Mouse (Mus musculus) retina, adult 2 months (tissue): ENCODE measurements around the gene Nol4l.

Experiments used
- DNase-seq: peaks from one replicate; pipeline ENCODE4 v3.0.0-alpha.2; 2012; ENCODE audit warnings: low read depth, low spot score

The Nol4l gene

DNA sequence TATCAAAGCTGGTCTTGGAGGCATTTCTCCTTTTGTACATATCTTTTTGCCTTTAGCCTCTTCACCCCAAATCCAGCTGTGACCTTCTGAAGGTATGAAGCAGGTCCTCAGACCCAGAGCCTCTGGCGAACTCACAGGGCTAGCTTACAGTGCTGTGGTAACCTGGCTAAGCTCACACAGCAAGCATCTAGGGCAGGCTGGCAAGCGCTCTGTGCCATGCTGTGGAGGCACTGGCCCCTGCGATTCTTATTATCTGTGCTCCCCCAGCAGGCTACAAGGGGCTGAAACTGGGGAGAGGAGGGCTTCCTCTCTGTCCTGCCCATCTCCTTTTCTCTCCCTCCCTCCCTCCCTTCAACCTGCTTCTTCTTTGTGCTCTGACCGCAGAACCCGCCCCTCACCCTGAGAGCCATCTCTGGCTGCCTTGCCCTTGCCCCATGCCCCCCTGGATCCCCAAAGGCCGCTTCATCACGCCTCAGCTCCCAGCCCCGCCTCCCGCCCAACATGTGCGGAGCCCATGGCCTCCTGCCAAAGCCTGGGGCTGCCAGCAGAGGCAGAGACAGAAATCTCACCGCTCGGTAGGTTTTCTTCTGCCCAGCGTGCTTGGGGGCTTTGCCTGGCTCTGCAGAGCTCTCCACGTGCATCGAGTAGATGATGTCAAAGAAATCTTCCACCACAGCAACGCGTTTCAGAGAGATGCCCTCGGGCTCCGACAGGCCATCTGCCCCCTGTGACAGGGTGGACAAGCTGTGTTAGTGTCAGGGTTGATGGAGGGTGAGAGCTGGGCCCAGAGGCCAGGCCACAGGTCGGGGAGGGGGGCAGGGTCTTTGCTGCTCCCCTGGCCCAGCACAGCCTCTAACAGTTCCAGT lies 46.4 kb downstream of the Nol4l start:
- DNase-seq, result no peak

DNA sequence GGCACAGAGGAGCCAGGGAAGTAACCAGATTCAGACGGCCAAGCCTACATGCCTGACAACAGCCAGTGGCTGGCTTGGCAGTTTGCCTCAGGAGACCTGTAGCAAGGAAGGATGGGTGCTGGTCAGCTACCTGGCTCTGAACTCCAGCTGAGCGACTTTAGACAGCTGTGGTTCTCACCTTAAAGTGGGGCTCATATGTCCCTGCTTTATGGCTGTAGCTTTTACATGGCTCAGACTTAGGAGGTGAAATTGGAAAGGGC lies 48.0 kb downstream of the Nol4l start:
- DNase-seq, result no peak

DNA sequence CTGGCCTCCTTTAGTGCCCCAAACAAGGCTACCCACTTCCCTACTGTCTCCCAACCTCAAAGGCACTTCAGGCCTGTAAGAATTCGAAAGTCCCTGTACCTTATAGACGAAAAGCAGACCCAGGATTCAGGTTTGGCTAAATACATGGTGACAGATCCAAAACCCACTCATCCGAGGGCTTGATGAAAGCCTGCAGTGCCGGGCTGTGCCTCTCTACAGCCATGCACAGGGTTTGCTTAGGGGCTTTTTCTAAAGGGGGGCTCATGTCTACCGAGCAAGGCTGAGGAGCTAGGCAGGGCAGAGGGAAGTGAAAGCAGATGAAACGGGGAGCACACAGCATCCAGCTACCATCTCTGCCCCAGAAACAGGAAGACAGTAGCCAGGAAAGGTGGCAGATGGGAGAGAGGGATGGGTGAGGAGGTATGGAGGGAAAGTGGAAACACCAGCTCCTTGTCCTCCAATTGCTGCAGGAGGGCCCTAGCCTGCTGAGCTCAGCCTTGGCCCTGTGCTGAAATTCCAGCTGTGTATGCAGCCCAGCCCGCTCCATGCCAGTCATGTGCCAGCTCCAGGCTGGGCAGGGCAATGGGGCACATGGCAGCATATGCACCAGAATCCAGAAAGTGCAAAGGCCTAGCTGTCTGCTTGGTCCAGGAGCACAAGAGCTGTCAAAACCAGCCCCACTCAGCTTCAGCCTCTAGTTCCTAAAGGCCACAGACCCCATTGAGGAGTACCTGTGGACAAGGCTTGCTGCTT lies 48.5 kb downstream of the Nol4l start:
- DNase-seq, result no peak

DNA sequence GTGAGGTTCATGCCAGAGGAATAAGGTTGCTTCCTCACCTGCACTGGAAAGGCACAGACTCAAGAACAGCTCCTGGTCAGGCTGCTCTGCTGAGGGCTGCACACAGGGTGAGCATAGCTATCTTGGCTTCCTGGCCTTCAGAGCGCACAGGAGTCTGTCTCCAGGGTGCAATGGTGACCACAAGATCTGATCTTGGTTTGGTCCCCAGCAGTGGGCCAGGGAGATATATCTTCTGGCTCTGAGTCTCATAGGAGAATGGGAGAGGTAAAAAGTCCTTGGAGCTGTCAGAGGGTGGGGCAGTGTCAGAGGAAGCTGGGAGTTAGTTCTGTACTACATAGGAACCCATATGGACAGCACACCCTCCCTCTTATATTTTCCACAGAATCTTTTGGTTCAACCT lies 50.3 kb downstream of the Nol4l start:
- no peak for DNase-seq

DNA sequence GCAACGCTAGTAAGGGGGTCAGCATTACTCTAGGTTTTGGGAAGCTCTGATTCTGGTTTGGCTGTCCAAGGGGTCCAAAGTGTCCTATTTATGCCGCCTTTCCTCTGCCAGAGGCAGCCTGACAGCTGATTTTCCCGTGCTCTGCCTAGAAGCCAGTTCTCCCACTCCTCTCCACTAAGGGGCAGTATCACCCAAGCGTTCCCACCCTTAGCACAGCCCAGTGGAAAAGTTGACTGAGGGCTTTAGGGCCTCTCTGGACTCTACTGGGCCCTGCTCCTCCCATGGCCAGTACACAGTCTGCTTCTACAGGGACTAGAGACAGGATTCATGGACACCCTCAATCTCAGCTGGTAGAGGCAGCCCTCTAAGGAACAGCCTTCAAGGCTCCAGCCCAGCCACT lies 51.2 kb downstream of the Nol4l start:
- no peak for DNase-seq

DNA sequence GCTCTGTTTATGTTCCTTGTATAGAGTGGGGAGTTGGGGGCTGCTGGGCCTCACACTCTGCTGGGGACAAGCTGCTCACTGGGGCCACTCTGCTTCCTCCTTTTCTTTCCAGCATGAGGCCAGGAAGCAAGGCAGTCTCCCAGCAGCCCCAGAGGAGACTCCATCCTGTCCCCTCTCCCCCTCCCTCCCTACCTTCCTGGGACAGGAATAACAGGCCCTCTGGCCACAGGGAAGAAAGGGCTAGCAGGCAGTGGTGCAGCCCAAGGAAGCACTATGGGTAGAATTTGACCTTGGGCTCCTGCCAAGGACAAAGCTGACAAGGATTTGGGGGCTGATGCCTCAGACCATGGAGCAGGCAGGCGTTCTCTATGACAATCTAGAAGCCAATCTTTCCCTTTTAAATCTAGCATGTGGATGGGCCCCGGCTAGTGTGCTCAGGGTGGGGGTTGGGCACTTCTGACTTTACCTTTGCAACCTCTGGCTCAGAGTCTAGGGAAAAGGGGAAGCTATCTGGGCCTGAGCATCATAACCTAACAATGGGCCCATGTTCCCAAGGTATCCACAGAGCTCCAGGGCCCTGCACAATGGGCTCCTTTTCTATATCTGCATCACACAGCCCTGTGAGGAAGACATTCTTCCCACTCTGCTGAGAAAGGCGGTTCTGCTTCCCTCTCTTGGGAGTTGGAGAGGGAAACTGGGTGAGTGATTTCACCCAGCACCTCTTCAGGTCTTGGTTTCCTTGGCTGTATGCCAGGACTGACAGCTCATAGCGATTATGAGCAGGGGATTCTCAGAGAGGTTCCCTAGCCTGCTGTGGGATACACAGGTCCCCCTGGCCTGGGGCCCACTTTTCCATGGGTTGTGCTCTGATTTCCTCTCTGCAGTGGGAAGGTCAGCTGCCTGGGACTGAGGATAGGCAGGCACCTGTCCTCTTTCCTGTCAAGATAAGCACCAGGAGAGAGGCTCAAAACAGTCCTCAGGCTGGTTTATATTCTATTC lies 54.4 kb downstream of the Nol4l start:
- no peak for DNase-seq

DNA sequence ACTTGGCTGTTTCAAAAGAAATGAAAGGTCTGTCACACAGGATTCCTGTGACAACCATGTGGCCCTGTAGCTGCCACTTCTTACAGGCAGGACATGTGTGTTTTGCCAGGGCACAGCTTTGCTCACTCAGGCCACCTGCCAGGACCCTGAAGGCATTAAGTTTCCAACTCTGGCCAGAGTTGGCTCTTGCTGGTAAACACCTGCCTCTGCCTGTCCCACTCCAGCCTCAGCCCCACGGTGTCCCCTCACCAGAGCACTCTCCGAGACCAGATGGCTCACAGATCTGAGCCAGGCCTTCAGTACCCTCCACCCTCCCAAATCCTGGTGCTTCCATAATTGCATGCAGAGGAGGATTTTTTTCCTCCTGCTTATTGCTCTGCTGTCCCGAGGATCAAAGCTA lies 58.8 kb downstream of the Nol4l start:
- DNase-seq, result no peak

DNA sequence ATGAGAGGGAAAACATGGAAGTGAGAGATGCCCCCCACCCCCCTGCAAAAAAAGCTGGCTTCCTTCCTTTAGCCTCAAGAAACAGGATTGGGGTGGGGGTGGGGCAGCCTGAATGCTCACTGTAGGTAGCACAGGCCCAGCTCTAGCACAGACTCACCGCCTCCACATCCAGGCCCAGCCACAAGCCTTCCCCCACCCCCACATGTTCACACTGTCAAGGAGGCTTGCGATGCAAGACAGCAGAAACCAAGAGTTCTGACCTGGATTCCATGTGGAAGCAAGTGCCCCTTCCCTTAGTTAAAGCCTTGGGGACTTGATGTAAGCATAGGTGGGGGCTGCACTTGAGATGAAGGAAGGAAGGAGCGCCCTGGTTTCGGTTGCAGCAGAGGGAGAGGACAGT lies 60.0 kb downstream of the Nol4l start:
- DNase-seq, result no peak

DNA sequence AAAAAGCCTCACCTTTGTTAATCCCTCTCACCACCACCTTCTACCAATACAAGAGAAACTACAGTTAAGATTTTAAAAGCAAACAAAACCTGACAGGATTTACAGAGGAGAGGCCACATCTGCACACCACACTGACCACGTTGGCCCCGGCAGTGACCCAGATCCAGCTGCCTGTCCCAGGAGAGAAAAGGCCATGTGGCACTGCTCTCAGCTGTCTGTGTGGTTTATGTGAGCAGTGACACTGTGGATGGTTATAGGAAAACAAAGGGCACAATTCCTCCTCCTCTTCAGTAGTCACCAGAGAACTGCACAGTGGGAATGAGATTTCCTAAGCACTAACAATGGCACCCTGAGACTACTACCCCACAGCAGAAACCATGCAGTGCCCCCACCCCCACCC lies 60.5 kb downstream of the Nol4l start:
- DNase-seq, result no peak

DNA sequence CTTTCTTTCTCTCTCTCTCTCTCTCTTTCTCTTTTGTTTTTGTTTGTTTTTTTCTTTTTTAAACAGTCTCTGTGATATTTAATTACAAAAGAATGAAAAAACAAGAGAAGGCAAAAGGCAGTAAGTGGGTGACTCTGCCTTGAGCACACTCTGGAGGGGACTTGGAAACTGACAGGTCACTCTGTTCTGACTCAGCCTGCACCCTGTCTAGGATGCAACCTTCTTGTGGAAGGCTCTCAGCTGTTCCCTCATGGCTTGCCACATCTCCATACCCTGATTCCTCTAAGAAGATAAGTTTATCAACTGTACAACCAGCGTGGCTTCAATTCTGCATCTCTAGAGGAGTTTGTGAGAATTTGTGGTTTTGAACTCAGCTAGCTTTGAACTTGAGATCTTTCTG lies 62.4 kb downstream of the Nol4l start:
- DNase-seq, result no peak

DNA sequence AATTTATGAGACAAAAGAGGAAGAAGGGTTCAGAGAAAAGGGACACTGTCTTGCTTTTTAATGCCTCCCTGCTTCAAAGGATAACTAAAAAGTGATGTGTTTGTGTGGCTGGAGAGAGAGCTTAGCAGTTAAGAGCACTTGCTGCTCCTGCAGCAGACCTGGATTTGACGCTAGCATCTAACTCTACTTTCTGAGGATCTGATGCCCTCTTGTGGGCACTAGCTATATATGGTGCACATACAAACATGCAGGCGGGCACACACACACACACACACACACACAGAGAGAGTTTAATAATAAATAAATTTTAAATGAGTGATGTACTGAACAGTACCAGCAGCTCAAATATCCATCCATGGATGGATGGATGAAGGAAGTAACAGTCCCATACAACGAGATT lies 66.5 kb downstream of the Nol4l start:
- no peak for DNase-seq

DNA sequence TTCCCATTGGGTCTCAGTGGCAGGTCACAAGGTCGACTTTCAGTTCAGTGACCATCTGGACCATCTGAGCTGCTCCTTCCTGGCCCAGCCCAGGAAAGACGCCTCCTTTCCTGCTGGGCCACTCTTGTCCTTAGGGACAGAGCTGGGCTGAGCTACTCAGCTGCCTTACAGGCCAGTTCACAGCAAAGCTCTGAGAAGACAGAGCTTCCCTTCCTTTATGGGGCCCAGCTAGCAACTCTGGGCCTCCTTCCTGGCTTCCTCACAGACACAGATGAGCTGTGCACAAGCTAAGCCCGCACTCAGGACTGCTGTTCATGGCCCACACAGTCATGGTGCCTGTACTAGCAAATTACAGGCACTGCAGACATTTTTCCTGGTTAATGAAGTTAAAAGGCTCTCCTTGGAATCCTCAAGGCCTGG lies 71.7 kb downstream of the Nol4l start:
- no peak for DNase-seq

DNA sequence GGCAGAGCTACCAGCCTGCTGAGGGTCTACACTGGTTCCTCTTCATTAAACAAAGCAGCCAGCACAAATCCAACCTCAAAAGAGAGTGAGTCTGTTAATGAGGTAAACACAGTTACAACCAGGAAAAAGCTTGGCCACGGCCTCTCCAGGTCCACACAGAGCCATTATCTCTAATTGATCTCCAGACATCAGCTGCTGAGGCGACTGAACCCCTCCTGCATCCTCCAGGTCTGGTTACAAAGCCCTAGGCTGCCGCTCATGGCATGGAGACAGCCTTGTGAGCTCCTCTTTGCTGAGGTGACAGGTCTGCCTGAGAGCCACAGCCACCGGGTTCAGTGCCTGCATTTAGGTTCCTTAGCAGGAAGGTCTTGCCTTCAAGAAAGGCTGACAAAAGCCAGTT lies 72.3 kb downstream of the Nol4l start:
- DNase-seq, result no peak

DNA sequence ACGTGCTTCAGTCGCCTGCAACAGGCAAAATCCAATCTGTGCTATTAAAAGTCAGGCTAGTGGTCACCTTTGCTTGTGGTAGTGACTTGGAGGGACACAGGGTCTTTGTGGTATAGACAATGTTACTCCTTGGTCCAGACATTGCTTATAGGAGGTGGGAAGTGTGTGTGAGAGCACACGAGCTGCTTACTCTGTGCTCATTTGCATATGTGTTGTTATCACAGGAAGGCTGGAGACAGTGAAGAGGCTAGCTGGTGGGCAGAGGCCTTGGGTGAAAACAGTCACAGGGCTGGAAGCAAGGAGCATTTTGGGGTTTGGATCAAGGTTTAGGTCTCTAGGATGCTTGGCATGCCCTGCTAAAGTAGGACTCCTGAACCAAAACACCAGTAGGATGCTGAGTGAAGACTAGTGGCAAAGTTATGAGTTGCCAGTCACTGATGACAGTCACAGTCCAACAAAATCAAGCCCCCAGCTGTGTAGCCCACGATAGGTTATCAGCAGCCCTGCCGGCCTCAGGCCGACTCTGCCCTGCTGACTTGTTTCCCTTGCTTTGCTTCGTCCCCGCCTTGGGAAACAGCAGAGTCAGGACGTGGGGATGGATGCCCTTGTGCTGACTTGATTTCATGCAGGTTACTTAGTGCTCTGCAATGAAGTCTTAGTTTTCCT lies 74.8 kb downstream of the Nol4l start:
- no peak for DNase-seq

DNA sequence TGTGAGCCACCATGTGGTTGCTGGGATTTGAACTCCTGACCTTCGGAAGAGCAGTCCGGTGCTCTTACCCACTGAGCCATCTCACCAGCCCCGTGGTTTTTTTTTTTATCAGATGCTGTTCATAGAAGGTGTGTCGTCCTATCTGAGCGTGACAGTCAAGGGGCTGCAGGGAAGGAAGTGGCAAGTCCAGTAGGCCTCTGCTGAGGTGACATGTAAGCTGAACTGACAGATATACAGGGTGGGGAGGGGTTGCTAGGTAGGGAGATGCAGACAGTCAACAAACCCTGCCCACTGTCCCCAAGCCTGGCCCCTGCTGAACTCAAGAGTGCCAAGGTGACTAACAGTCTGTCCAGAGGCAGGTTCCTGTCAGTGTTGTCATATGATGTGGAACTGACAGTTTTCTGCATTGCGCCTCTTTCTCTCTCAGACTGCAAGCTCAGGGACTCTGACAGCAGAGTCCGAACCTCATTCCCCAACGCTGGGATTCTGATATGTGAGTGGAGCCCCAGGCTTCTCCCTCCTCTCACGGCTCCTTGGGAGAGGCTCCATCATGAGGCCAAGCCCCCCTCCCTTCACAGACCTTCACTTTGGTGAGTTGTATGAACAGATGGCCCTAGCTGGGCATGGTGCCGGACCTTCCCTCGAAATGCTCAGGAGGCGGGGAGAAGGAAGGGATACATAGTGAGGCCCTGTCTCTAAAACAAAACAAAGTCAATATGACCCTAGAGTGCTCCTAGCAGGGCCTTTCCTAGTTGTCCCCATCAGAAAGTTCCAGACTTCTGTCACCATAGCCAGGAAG lies 75.6 kb downstream of the Nol4l start:
- no peak for DNase-seq

DNA sequence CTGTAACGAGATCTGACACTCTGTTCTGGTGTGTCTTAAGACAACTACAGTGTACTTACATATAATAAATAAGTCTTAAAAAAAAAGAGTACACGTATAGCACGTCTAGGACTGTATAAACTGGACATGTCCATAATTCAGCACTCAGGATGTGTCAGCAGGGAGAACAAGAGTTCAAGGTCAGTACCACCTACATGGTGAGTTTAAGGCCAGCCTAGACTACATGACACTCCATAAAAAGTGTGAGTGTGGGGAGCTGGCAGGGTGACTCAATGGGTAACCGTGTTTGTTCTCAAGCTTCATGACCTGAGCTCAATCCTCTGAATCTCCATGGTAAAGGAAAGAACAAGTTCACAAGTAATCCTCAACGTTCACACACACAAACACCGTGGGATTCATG lies 81.3 kb downstream of the Nol4l start:
- no peak for DNase-seq

DNA sequence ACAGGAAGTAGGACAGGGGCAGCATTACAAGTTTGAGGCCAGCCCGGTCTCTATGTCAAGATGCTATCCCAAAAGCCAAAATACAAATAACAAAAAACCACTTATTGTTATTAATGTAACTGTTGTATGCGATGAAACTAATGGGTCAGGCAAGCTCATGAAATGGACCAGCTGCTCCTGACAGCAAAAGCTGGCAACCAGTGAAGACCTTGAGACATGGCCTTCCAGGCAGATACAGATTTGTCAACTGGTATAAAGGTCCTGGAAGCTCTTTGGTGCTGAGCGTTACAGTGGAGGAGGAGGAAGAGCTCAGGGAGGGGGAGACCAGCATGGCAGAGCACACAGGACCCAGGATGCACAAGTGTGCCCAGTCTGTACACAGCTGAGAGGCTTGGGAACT lies 82.1 kb downstream of the Nol4l start:
- DNase-seq, result no peak

DNA sequence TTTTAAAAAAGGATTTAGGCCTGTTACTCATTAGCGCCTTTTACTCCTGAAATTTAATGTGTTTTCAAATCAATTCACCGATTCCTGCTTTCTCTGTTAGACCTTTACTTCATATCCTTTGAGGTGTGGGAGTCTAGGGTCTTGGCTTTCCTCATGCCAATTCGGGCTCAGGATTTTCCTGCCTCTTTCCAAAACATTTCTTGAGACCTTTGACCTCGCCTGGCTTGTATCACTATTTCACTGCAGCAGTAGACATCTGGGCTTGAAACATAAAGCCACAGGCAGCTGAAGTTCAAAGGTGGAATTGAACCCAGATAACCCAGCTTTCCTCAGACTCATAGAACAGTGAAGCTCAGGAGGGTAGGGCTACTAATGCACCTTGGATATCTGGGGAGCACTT lies 83.3 kb downstream of the Nol4l start:
- no peak for DNase-seq

DNA sequence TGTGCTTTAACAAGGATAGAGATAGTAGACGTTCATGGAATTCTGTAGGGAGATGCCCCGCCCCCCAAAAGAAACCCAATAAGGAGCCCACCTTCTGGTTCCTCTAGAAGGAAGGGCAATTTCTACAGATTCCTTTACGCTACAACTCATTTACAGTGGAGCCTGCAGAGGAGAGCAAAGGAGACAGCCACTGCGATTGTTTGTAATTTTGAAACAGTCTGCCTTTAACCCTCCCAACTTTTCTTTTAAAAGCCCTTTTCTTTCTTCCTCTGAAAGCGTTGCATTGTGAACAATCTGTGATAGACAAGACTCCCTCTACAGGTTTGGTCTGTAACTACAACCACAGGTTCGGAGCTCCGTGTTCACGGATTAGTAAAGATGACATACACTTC lies 83.8 kb downstream of the Nol4l start:
- DNase-seq, result peak; percentile 65

DNA sequence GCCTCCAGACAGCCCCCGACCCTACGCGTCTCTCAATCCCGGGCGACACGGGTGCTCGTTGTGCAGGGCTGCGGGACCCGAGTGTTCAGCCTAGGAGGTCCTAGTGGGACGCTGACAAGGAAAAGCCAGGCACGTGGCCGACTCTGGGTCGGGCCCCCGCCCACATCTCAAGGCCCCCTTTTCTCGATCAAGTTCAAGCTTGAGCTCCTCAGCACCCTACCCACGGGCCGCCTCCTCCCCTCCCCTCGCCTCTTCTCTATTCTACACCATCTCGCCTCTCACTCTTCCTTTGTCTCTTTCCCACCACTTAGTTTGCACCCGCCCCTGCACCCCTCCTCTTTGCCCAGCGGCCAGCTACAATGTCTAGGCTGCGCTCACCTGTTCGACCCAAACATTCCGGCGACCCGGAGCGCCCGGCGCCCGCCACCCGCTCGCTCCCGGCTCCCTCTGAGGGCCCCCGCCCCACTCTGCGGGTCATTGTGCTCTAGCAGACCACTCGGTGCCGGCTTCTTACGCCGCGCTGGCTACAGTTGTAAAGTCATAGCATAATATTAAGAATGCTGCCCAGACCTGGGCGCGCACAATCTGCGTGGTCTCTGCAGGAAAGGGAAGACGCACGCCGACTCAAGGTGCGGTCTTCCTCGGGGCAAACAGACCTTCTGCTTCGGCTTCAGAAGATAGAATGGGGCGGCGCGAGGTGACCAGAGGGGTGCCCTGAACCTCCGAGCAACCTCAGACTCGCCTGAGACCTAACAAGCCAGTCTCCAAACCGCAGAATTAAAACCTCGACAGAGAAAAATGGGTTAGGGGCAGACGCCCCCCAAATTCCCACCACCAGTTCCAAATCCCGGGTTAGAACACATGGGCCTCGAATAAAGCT lies 84.4 kb downstream of the Nol4l start:
- DNase-seq, result no peak
